Comparison of ENCODE assay signal across 31 mouse cellular contexts in the genomic region with DNA sequence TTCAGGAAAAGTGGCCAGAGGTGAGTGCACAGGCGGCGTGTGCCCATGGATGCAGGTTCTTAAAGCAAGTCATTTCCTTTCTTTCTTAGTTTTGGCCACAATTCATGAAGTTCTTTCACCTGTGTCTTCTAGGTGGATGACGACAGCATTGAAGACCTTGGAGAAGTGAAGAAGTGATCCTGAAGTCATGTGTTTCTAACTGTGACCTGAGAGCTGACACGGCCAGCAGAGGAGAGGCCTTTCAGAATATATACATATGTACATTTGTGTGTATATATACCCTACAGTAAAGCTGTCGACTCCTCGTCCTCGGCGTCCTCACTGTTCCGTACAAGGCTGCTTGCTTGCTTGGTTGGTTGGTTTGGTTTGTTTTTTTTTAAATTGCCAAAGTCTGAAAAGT. TPM values are rescaled to one million over a fixed set of nuclear protein-coding genes. Genes with fewer than 3 reads are reported as not detected.
"Had no signal": no experiment of that assay in that cellular context is flagged by ENCODE, and none has a peak within 500 bp of the region (broad histone marks: within the 10 kb centered on the region; RNA-seq: fewer than 3 reads in every experiment).

TSS of gene Gm43518 (plus strand) at position 301 of the 400 bp plus-strand sequence.

- H3K4me3 ChIP-seq: embryonic facial prominence, embryonic 10.5 days; embryonic facial prominence, embryonic 12.5 days; embryonic facial prominence, embryonic 13.5 days; embryonic facial prominence, embryonic 15.5 days; erythroblast, embryonic 14.5 days; forebrain, embryonic 10.5 days; forebrain, embryonic 12.5 days; forebrain, embryonic 13.5 days; forebrain, embryonic 15.5 days; gastrocnemius, adult 2 months; heart, adult 2 months had no signal

- H3K27me3 ChIP-seq: embryonic facial prominence, embryonic 12.5 days; embryonic facial prominence, embryonic 13.5 days; embryonic facial prominence, embryonic 15.5 days; forebrain, embryonic 12.5 days; forebrain, embryonic 13.5 days; forebrain, embryonic 15.5 days had no signal

- H3K9me3 ChIP-seq: embryonic facial prominence, embryonic 10.5 days; embryonic facial prominence, embryonic 12.5 days; embryonic facial prominence, embryonic 13.5 days; embryonic facial prominence, embryonic 15.5 days; forebrain, embryonic 10.5 days; forebrain, embryonic 12.5 days; forebrain, embryonic 13.5 days; forebrain, embryonic 15.5 days had no signal

- H3K9ac ChIP-seq: embryonic facial prominence, embryonic 12.5 days; embryonic facial prominence, embryonic 13.5 days; embryonic facial prominence, embryonic 15.5 days; forebrain, embryonic 12.5 days; forebrain, embryonic 13.5 days; forebrain, embryonic 15.5 days; forebrain, postnatal 0 days had no signal

- H3K4me1 ChIP-seq: embryonic facial prominence, embryonic 12.5 days had no signal

- H3K27ac ChIP-seq: embryonic facial prominence, embryonic 10.5 days; embryonic facial prominence, embryonic 12.5 days; embryonic facial prominence, embryonic 13.5 days; embryonic facial prominence, embryonic 15.5 days; forebrain, embryonic 10.5 days; forebrain, embryonic 12.5 days; forebrain, embryonic 13.5 days; forebrain, embryonic 15.5 days; gastrocnemius, adult 2 months; heart, adult 2 months had no signal

- H3K4me2 ChIP-seq: embryonic facial prominence, embryonic 12.5 days; embryonic facial prominence, embryonic 13.5 days; embryonic facial prominence, embryonic 15.5 days; forebrain, embryonic 12.5 days; forebrain, embryonic 13.5 days; forebrain, embryonic 15.5 days had no signal

- DNase-seq: cerebellum, adult 2 months; cerebellum, adult 8-10 months; cerebellum, adult 9-10 months; cerebellum, adult 9-11 months; cerebellum, postnatal 10 days; cerebellum, postnatal 14 days; cerebellum, postnatal 25 days; cerebellum, postnatal 36 days; embryo, embryonic 11 days; forebrain, postnatal 0 days; gastrocnemius, adult 2 months; gastrocnemius, postnatal 10 days; gastrocnemius, postnatal 14 days; gastrocnemius, postnatal 25 days; gastrocnemius, postnatal 36 days; heart, adult 18-20 months; heart, adult 2 months had no signal

- ATAC-seq: forebrain, embryonic 13.5 days; forebrain, embryonic 14.5 days; forebrain, embryonic 15.5 days; forebrain, embryonic 16.5 days; forebrain, postnatal 0 days had no signal

RNA-seq across cellular contexts. Expression of gene Gm43518, which starts in this region (rescaled TPM):
- total RNA-seq: gastrocnemius, adult 18-20 months; gastrocnemius, postnatal 25 days; granulocyte monocyte progenitor cell, adult 5-6 weeks had no signal
- polyA plus RNA-seq: embryonic facial prominence, embryonic 11.5 days; erythroblast, embryonic 14.5 days; heart, adult 2 months had no signal
